Mouse (Mus musculus): ENCODE measurements around the gene Fyn. TPM values are rescaled to one million over a fixed set of nuclear protein-coding genes. Genes with fewer than 3 reads are reported as not detected.

The Fyn gene
- polyA plus RNA-seq, 1 experiment from 2014 or later, result 44.3 TPM

- DNase-seq (ENCODE audit: low spot score, missing footprints), result no peak
- no peak overlapping the region for H3K4me3 ChIP-seq (ENCODE audit: low read depth, low read length)
- peaks cover 14% of the 10 kb centered on the region; the same call in 1 of the 2 replicates for H3K4me1 ChIP-seq (ENCODE audit: control insufficient read depth, insufficient read depth, low read length)
- H3K27me3 ChIP-seq (ENCODE audit: control insufficient read depth, insufficient read depth, low read length), result no peaks in the 10 kb centered on the region
- no peaks in the 10 kb centered on the region for H3K36me3 ChIP-seq (ENCODE audit: control insufficient read depth, insufficient read depth, low read length)
- no peak overlapping the region for H3K9ac ChIP-seq (ENCODE audit: low read length)
- 84% methylated on average over 4 of the region's 4 CpGs for WGBS
- no peak overlapping the region for H3K4me2 ChIP-seq
- no peak overlapping the region for H3K27ac ChIP-seq (ENCODE audit: low read depth, low read length)
- no peak for ATAC-seq (ENCODE audit: low FRiP score)
- no peaks in the 10 kb centered on the region for H3K9me3 ChIP-seq (ENCODE audit: control insufficient read depth, low read length)
These were observed 200.3 kb downstream of the Fyn start for GRCm38 (mm10) chr10:39568991-39569390.

- no peak overlapping the region for H3K4me2 ChIP-seq
- no peaks in the 10 kb centered on the region for H3K27me3 ChIP-seq (ENCODE audit: control insufficient read depth, insufficient read depth, low read length)
- no peaks in the 10 kb centered on the region for H3K9me3 ChIP-seq (ENCODE audit: control insufficient read depth, low read length)
- no peak overlapping the region for H3K4me3 ChIP-seq (ENCODE audit: low read depth, low read length)
- H3K36me3 ChIP-seq (ENCODE audit: control insufficient read depth, insufficient read depth, low read length), result no peaks in the 10 kb centered on the region
- DNase-seq (ENCODE audit: low spot score, missing footprints) (no peak), ATAC-seq (ENCODE audit: low FRiP score) (no peak)
- no peak overlapping the region for H3K27ac ChIP-seq (ENCODE audit: low read depth, low read length)
- no peak overlapping the region for H3K9ac ChIP-seq (ENCODE audit: low read length)
- H3K4me1 ChIP-seq (ENCODE audit: control insufficient read depth, insufficient read depth, low read length), result peaks cover 14% of the 10 kb centered on the region; the same call in 1 of the 2 replicates
- 71% methylated on average over 7 of the region's 7 CpGs for WGBS
These were observed 202.4 kb downstream of the Fyn start for GRCm38 (mm10) chr10:39571011-39571410.

GRCm38 (mm10) chr10:39572050-39572671 is 203.5 kb downstream of the Fyn start:
- WGBS, result 52% methylated on average over 9 of the region's 9 CpGs
- peak; percentile 82 for DNase-seq (ENCODE audit: low spot score, missing footprints)
- Histone ChIP-seq H3K4me3 (ENCODE audit: low read depth, low read length) (no peak overlapping the region), H3K9me3 (ENCODE audit: control insufficient read depth, low read length) (no peaks in the 10 kb centered on the region), H3K36me3 (ENCODE audit: control insufficient read depth, insufficient read depth, low read length) (no peaks in the 10 kb centered on the region), H3K4me1 (ENCODE audit: control insufficient read depth, insufficient read depth, low read length) (peaks cover 14% of the 10 kb centered on the region; the same call in 1 of the 2 replicates), H3K9ac (ENCODE audit: low read length) (no peak overlapping the region), H3K27ac (ENCODE audit: low read depth, low read length) (peak overlapping the region; percentile 20; the same call in 1 of the 2 replicates), H3K27me3 (ENCODE audit: control insufficient read depth, insufficient read depth, low read length) (no peaks in the 10 kb centered on the region), H3K4me2 (no peak overlapping the region)
- peak; percentile 31; the same call in 1 of the 2 replicates for ATAC-seq (ENCODE audit: low FRiP score)

GRCm38 (mm10) chr10:39572672-39573051 is 204.0 kb downstream of the Fyn start:
- Histone ChIP-seq H3K27ac (ENCODE audit: low read depth, low read length) (no peak overlapping the region; the same call in 1 of the 2 replicates), H3K36me3 (ENCODE audit: control insufficient read depth, insufficient read depth, low read length) (no peaks in the 10 kb centered on the region), H3K27me3 (ENCODE audit: control insufficient read depth, insufficient read depth, low read length) (no peaks in the 10 kb centered on the region), H3K4me3 (ENCODE audit: low read depth, low read length) (no peak overlapping the region), H3K9me3 (ENCODE audit: control insufficient read depth, low read length) (no peaks in the 10 kb centered on the region), H3K4me2 (no peak overlapping the region), H3K4me1 (ENCODE audit: control insufficient read depth, insufficient read depth, low read length) (peaks cover 16% of the 10 kb centered on the region; the same call in 1 of the 2 replicates), H3K9ac (ENCODE audit: low read length) (no peak overlapping the region)
- peak; percentile 34; the same call in 1 of the 2 replicates for ATAC-seq (ENCODE audit: low FRiP score)
- WGBS, result 48% methylated on average over 6 of the region's 6 CpGs
- no peak for DNase-seq (ENCODE audit: low spot score, missing footprints)

- Histone ChIP-seq H3K9me3 (ENCODE audit: control insufficient read depth, low read length) (no peaks in the 10 kb centered on the region), H3K4me2 (no peak overlapping the region), H3K27ac (ENCODE audit: low read depth, low read length) (no peak overlapping the region), H3K36me3 (ENCODE audit: control insufficient read depth, insufficient read depth, low read length) (no peaks in the 10 kb centered on the region), H3K27me3 (ENCODE audit: control insufficient read depth, insufficient read depth, low read length) (no peaks in the 10 kb centered on the region), H3K9ac (ENCODE audit: low read length) (no peak overlapping the region), H3K4me1 (ENCODE audit: control insufficient read depth, insufficient read depth, low read length) (peaks cover 17% of the 10 kb centered on the region), H3K4me3 (ENCODE audit: low read depth, low read length) (no peak overlapping the region)
- 88% methylated on average over 6 of the region's 6 CpGs for WGBS
- no peak for DNase-seq (ENCODE audit: low spot score, missing footprints)
- no peak for ATAC-seq (ENCODE audit: low FRiP score)
These were observed 207.8 kb downstream of the Fyn start for GRCm38 (mm10) chr10:39576466-39576865.

GRCm38 (mm10) chr10:39580477-39580876 is 211.8 kb downstream of the Fyn start:
- Histone ChIP-seq H3K4me3 (ENCODE audit: low read depth, low read length) (no peak overlapping the region), H3K9me3 (ENCODE audit: control insufficient read depth, low read length) (no peaks in the 10 kb centered on the region), H3K27ac (ENCODE audit: low read depth, low read length) (no peak overlapping the region), H3K36me3 (ENCODE audit: control insufficient read depth, insufficient read depth, low read length) (no peaks in the 10 kb centered on the region), H3K4me2 (no peak overlapping the region), H3K4me1 (ENCODE audit: control insufficient read depth, insufficient read depth, low read length) (peaks cover 8% of the 10 kb centered on the region), H3K9ac (ENCODE audit: low read length) (no peak overlapping the region), H3K27me3 (ENCODE audit: control insufficient read depth, insufficient read depth, low read length) (no peaks in the 10 kb centered on the region)
- ATAC-seq (ENCODE audit: low FRiP score), result no peak
- no peak for DNase-seq (ENCODE audit: low spot score, missing footprints)
- WGBS, result 56% methylated on average over 8 of the region's 8 CpGs

GRCm38 (mm10) chr10:39582385-39582784 is 213.7 kb downstream of the Fyn start:
- no peak overlapping the region for H3K4me3 ChIP-seq (ENCODE audit: low read depth, low read length)
- H3K9me3 ChIP-seq (ENCODE audit: control insufficient read depth, low read length), result no peaks in the 10 kb centered on the region
- H3K36me3 ChIP-seq (ENCODE audit: control insufficient read depth, insufficient read depth, low read length), result no peaks in the 10 kb centered on the region
- no peak overlapping the region for H3K9ac ChIP-seq (ENCODE audit: low read length)
- H3K4me1 ChIP-seq (ENCODE audit: control insufficient read depth, insufficient read depth, low read length), result peaks cover 8% of the 10 kb centered on the region
- WGBS, result 90% methylated on average over 2 of the region's 2 CpGs
- no peaks in the 10 kb centered on the region for H3K27me3 ChIP-seq (ENCODE audit: control insufficient read depth, insufficient read depth, low read length)
- no peak for DNase-seq (ENCODE audit: low spot score, missing footprints)
- no peak overlapping the region for H3K4me2 ChIP-seq
- no peak for ATAC-seq (ENCODE audit: low FRiP score)
- no peak overlapping the region for H3K27ac ChIP-seq (ENCODE audit: low read depth, low read length)

GRCm38 (mm10) chr10:39583718-39584117 is 215.1 kb downstream of the Fyn start:
- H3K27me3 ChIP-seq (ENCODE audit: control insufficient read depth, insufficient read depth, low read length), result no peaks in the 10 kb centered on the region
- no peak overlapping the region for H3K9ac ChIP-seq (ENCODE audit: low read length)
- DNase-seq (ENCODE audit: low spot score, missing footprints) (no peak), ATAC-seq (ENCODE audit: low FRiP score) (no peak)
- WGBS, result 86% methylated on average over 12 of the region's 12 CpGs
- no peak overlapping the region for H3K4me2 ChIP-seq
- H3K27ac ChIP-seq (ENCODE audit: low read depth, low read length), result no peak overlapping the region
- peaks cover 9% of the 10 kb centered on the region for H3K4me1 ChIP-seq (ENCODE audit: control insufficient read depth, insufficient read depth, low read length)
- H3K4me3 ChIP-seq (ENCODE audit: low read depth, low read length), result no peak overlapping the region
- no peaks in the 10 kb centered on the region for H3K36me3 ChIP-seq (ENCODE audit: control insufficient read depth, insufficient read depth, low read length)
- no peaks in the 10 kb centered on the region for H3K9me3 ChIP-seq (ENCODE audit: control insufficient read depth, low read length)

- no peak overlapping the region for H3K4me3 ChIP-seq (ENCODE audit: low read depth, low read length)
- peak; percentile 28; the same call in 1 of the 2 replicates for ATAC-seq (ENCODE audit: low FRiP score)
These were observed 218.8 kb downstream of the Fyn start for GRCm38 (mm10) chr10:39587290-39587925.

More at GRCm38 (mm10) chr10:39587290-39587925, 218.8 kb downstream of the Fyn start:
- H3K36me3 ChIP-seq (ENCODE audit: control insufficient read depth, insufficient read depth, low read length), result no peaks in the 10 kb centered on the region
- no peak overlapping the region for H3K4me2 ChIP-seq
- 70% methylated on average over 5 of the region's 5 CpGs for WGBS
- DNase-seq (ENCODE audit: low spot score, missing footprints), result peak; percentile 77
- no peaks in the 10 kb centered on the region; the same call in 1 of the 2 replicates for H3K27me3 ChIP-seq (ENCODE audit: control insufficient read depth, insufficient read depth, low read length)
- H3K9ac ChIP-seq (ENCODE audit: low read length), result no peak overlapping the region
- H3K27ac ChIP-seq (ENCODE audit: low read depth, low read length), result no peak overlapping the region
- peaks cover 4% of the 10 kb centered on the region for H3K4me1 ChIP-seq (ENCODE audit: control insufficient read depth, insufficient read depth, low read length)
- H3K9me3 ChIP-seq (ENCODE audit: control insufficient read depth, low read length), result no peaks in the 10 kb centered on the region

Data from midbrain, embryonic 11.5 days (tissue).